Mouse (Mus musculus): ENCODE measurements around the gene Elmo3.

GRCm38 (mm10) chr8:105359208-105359607 is 53.8 kb downstream of the Elmo3 start:
- TF ChIP-seq POLR2A (IDR thresholded peaks at IDR 0.05; ENCODE audit: insufficient read depth, low read depth, low read length) (no peak), CTCF (IDR thresholded peaks at IDR 0.05; ENCODE audit: insufficient read depth, low read depth, low read length) (no peak)

Measured in olfactory bulb, adult 2 months (tissue).